Mouse (Mus musculus): Measurements from ENCODE around the gene Pacs2. TPM values are rescaled to one million over a fixed set of nuclear protein-coding genes. Genes with fewer than 3 reads are reported as not detected.

The Pacs2 gene
- total RNA-seq, 2 experiments from 2014 or later, result 121 TPM

DNA sequence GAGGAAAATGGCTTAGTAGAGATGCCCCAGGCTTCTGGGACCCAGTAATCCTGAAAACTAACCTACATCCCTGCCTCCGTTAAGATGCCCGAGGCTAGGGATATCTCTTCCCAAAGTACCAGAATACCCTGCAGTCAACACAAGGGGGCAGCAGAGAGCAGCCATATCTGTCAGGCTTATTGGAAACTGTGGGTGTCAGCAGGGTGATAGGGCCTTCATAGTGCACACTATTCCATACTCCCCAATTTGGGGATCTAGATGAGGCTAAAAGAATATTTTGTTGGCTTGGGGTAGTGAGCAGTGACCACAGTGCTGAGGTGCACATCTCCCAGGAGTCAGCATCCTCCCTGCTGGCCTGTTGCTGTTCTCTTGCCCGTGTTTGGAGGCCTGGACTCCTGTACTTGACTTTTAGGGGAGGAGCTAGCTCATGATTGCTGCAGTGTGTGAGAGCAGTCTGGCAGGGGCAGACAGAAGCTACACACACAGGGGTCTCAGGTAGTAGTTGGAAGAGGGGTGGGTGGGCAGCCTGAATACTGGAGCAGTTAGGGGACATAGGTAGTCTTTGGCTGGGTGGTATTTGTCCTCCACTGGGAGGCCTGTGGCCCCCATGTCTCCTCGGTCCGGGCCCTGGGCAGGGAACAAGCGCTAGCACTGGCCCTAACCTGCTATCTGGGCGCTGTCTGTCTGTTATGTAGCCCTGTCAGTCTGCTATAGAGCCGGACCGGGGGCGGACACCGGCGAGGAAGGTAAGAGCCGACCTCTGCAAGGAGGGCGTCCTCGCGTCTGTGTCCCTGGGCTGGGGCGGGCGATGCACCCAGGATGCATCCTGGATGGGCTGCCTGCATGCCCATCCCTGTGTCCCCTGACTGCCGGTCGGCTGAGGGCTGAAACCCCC is 105.5 kb downstream of the Pacs2 start:
- DNase-seq (ENCODE audit: low spot score in 2 of 2), result peak; percentile 80 to 89

Small RNAs within 50 kb of the gene (microRNA-seq; reads per million reads assigned to microRNA genes)
- 0 reads per million in 2 experiments for gene Gm44471

Other genes starting within 250 kb of the Pacs2 start
- gene Ahnak2, start 211.9 kb upstream of the Pacs2 start, total RNA-seq (2021), result 1 to 10 TPM; 4.9 to 7.8 TPM
- 10 to 100 TPM; 13.2 to 13.7 TPM for gene Clba1, start 205.6 kb upstream of the Pacs2 start, total RNA-seq (2021)
- gene Cdca4, start 185.1 kb upstream of the Pacs2 start, total RNA-seq (2021), result 1 to 10 TPM; 8.1 to 9.2 TPM
- not detected for gene Gpr132, start 146.3 kb upstream of the Pacs2 start, total RNA-seq (2021)
- 10 to 100 TPM; 45.2 to 50.8 TPM for gene Jag2, start 84.7 kb upstream of the Pacs2 start, total RNA-seq (2021)
- gene Nudt14, start 72.4 kb upstream of the Pacs2 start, total RNA-seq (2021), result 10 to 100 TPM in 1 of 2 experiments, 1 to 10 TPM in 1; 7.5 to 11.1 TPM
- gene Btbd6, start 38.0 kb upstream of the Pacs2 start, total RNA-seq (2021), result 10 to 100 TPM; 47.1 to 47.2 TPM
- 10 to 100 TPM; 51.2 to 58.9 TPM for gene Brf1, start 13.8 kb upstream of the Pacs2 start, total RNA-seq (2021)
- under 1 TPM in 1 of 2 experiments, not detected in 1; 0.51 TPM for gene Tex22, start 60.0 kb downstream of the Pacs2 start, total RNA-seq (2021)
- gene Mta1, start 83.8 kb downstream of the Pacs2 start, total RNA-seq (2021), result 10 to 100 TPM; 84.2 to 85.2 TPM
- gene Crip2, start 125.7 kb downstream of the Pacs2 start, total RNA-seq (2021), result 100 to 1,000 TPM; 118 TPM
- 10 to 100 TPM in 1 of 2 experiments, 1 to 10 TPM in 1; 9.2 to 19.5 TPM for gene Crip1, start 131.8 kb downstream of the Pacs2 start, total RNA-seq (2021)
- gene Tedc1, start 141.9 kb downstream of the Pacs2 start, total RNA-seq (2021), result 1 to 10 TPM; 2.3 to 2.7 TPM
- 10 to 100 TPM; 23.2 to 24.0 TPM for gene Tmem121, start 171.4 kb downstream of the Pacs2 start, total RNA-seq (2021)

All from layer of hippocampus, postnatal 14 days (tissue).